Mouse (Mus musculus): ENCODE measurements around the gene Slc25a35. TPM values are rescaled to one million over a fixed set of nuclear protein-coding genes. Genes with fewer than 3 reads are reported as not detected.
A peak's percentile ranks its signal among the peaks of the same experiment; 100 is the strongest.
"Not testable (repeated sequence)": the region's sequence is repeated elsewhere in the genome, so short reads cannot be mapped to it uniquely, and the experiment has no call there.

Gene Slc25a35
- total RNA-seq (2021), result 10 to 100 TPM; 30.6 to 55.5 TPM
- long read RNA-seq, experiment 1, transcript Slc25a35-202 (5 exons, 1,828 nt), result major isoform, 33 of 40 reads
- long read RNA-seq, experiment 1, partial matches to known transcripts, result 0 of 40 reads
- long read RNA-seq, experiment 1, other reads (novel, unspliced or antisense), result 7 of 40 reads
- long read RNA-seq, experiment 2, transcript Slc25a35-202 (5 exons, 1,828 nt), result major isoform, 8 of 13 reads
- long read RNA-seq, experiment 2, partial matches to known transcripts, result 2 of 13 reads
- long read RNA-seq, experiment 2, other reads (novel, unspliced or antisense), result 3 of 13 reads

DNA sequence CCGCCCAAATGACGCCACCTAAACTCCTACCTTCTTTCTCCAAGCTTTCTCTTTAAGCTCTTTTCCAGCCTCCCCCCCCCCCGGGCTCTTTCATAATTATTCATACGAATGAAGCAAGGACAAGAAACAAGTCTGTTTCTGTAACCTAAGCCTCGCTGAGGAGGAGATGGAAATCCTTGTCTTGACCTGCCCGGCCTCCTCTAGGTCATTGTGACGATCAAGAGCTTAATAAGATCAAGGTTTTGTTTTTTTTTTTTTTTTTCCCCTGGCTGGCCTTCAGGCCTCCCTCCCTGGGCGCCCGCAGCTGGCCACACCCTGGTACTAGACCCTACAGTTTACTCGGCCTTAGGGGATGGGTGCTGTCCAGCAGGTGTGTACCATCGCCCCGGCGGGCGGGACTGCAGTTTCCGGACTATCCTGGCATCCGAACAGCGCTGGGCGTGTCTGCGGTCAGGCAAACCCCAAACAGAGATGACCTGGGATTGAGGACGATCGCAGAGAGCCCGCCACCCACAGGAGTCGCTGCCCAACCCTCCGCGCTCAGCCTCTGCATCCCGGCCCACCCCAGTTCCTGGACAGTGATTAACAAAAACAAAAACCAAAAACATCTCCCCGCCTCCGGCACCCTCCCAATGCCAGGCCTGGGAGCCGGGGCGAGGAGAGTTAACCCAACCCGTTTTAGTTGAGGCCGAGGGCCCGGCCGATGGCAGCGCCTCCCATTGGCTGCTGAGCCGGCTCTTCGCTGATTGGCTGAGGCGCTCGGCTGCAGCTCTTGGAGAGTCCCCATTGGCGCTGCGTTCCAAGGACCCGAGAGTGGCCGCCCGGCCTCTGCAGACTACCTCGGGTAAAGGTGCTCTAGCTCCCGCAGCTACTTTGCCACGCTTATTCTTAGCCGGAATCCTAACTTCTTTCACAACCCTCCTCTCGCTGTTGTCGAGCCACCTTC lies at the start of gene Slc25a35:
Gene Slc25a35 (plus strand): TSS at position 795 of the 946 bp plus-strand sequence.
- DNase-seq (ENCODE audit: low spot score in 2 of 2), result peak; percentile 85 to 87

DNA sequence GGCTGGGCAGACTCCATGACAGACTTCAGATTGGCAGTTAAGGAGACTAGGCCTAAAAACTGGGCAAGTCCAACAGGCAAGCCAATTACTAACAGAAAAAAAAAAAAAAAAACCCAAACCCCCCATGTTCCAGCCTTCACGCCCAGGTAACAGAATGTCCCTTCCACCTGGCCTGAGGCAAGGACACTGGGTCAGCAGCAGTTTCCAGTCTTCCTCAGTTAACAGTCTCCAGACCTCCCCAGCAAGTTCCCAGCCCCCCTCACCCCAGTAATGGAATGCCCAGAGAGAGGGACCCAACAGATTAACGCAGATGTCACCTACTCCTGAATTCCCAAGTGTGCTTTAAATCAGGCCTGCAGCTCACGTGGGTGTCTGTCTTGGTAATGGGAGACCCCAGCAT lies 44.7 kb upstream of the Slc25a35 start:
- DNase-seq (ENCODE audit: low spot score in 2 of 2), result no peak

DNA sequence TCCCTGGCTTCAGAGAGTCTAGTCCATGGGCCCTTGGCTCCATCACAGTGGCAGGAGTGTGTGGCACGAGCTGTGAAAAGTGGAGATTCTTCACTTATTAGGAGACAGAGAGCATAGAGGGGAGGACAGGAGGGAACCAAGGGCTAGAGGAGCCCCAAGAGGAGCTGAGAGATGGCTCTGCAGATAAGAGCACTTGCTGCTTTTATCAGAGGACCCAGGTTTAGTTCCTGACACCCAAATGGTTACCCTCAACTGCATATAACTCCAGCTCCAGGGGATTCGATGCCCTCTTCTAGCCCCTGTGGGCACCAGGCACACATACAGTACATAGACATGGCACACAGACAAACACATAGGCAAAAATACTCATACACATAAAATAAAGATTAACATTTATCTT lies 43.2 kb upstream of the Slc25a35 start:
- no peak for DNase-seq (ENCODE audit: low spot score in 2 of 2)

GRCm38 (mm10) chr11:68926981-68927380 lies 41.0 kb upstream of the Slc25a35 start, which contains the start of gene Odf4:
Gene Odf4 (minus strand): TSS chr11:68927081.
- no peak for DNase-seq (ENCODE audit: low spot score in 2 of 2)

DNA sequence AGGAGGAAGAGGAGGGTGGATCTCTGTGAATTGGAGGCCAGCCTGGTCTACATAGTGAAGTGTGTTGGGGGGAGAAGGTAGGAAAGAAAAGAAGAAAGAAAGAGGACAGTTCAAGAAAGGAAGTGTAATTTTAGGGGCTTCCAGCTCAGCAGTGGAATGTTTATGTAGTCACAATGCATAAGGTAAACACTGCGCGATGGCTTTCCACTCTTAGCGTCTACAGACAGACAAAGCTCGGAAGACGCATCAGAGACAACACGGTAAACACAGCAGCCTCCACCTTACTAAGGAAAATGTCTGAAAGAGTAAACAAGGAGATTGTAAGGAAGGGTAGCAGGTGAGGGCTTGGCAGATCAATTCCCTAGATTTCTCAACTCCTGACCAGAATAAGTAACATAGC lies 38.0 kb upstream of the Slc25a35 start:
- no peak for DNase-seq (ENCODE audit: low spot score in 2 of 2)

GRCm38 (mm10) chr11:68933885-68934507 lies 33.9 kb upstream of the Slc25a35 start:
- DNase-seq (ENCODE audit: low spot score in 2 of 2), result no peak

DNA sequence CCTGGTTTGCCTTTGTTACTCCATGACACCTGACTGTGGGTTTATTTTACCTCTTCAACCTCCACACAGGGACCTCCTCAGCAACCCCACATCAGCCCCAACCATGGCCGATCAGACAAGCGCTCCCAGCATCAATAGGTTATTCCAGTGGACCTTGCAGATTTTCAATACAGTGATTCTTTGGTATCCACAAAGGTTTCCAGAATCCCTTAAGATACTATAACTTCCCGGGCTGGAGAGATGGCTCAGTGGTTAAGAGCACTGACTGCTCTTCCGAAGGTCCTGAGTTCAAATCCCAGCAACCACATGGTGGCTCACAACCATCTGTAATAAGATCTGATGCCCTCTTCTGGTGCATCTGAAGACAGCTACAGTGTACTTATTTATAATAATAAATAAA lies 31.0 kb upstream of the Slc25a35 start:
- not testable (repeated sequence) for DNase-seq (ENCODE audit: low spot score in 2 of 2)

GRCm38 (mm10) chr11:68939451-68940304 lies 28.3 kb upstream of the Slc25a35 start:
- peak; percentile 66 to 72 for DNase-seq (ENCODE audit: low spot score in 2 of 2)

GRCm38 (mm10) chr11:68940516-68940915 lies 27.4 kb upstream of the Slc25a35 start:
- no peak for DNase-seq (ENCODE audit: low spot score in 2 of 2)

DNA sequence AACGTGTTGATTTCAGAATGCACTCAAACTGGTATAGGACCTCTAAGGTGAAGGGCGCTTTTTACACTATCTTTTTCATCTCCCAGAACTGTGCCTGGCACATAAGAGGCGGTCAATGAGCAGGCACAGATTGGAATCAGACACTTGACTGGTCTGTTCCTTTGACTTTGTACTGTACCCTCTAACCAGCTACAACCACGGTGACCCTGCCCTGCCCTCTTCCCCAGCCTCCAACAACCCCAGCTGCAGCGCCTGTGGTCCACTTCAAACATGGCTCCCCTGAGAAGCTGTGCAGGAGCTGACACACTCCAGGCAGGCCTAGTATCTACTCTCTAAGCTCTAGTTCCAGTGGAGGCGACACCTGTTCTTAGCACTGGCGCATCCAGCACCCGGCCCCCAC lies 25.2 kb upstream of the Slc25a35 start:
- DNase-seq (ENCODE audit: low spot score in 2 of 2), result no peak

GRCm38 (mm10) chr11:68945245-68945644 lies 22.7 kb upstream of the Slc25a35 start:
- no peak for DNase-seq (ENCODE audit: low spot score in 2 of 2)

DNA sequence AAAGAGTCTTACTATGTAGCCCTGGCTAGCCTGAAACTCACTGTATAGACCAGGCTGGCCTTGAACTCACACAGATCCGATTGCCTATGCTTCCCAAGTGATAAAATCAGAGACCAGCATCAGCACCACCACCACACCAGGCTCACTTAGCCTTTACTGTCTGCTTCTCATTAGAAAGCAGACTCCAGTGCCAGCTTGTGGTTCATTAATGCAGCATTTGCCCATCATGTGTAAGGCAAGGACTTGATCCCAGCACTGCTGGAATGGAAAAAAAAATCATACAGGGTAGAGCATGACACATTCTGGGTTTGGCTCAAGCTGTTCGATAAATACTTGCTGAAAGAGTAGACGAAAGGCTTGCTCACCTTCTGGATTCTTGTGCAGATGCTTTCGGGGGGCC lies 21.9 kb upstream of the Slc25a35 start:
- no peak for DNase-seq (ENCODE audit: low spot score in 2 of 2)

- no peak for DNase-seq (ENCODE audit: low spot score in 2 of 2)
Observed at GRCm38 (mm10) chr11:68946806-68947440, 21.0 kb upstream of the Slc25a35 start.

DNA sequence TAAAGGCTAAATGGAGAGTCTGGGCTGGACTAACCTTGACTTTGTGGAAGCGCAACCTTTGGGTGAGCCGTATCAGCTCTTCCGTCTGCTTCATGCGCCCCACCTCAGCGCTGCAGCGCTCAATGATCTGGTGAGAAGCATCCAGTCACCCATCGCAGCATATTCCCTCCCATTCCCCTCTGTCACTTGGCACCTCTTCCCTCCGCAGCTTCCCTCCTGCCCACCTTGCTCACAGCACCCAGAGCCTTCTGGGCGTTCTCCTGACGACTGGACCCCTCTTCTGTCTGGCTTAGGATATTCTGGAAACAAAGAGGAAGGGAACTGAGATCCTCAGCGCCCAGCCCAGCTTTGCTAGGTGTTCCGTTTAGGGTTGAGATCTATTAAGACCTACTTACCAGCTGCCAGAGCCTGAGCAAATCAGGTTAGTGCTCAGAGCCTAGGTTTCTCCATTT lies 20.4 kb upstream of the Slc25a35 start:
- DNase-seq (ENCODE audit: low spot score in 2 of 2), result no peak

DNA sequence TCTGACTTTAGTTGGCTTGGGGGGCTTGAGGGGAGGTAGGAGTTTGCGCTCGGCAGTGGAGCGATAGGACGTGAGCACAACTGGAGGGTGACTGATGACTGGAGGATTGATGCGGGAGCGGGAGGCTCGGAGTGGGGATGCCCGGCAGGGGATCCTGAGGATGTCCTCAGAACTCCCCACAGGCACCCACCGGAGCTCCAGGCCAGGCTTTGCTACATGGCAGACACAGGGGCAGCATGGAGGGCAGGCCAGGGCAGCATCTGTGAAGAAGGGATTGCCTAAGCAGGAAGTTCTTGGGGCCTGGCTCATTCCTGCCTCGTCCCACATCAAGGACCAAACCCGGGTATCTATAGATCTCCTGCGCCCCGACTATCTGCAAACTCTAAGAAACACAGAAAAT lies 14.0 kb upstream of the Slc25a35 start:
- no peak for DNase-seq (ENCODE audit: low spot score in 2 of 2)

DNA sequence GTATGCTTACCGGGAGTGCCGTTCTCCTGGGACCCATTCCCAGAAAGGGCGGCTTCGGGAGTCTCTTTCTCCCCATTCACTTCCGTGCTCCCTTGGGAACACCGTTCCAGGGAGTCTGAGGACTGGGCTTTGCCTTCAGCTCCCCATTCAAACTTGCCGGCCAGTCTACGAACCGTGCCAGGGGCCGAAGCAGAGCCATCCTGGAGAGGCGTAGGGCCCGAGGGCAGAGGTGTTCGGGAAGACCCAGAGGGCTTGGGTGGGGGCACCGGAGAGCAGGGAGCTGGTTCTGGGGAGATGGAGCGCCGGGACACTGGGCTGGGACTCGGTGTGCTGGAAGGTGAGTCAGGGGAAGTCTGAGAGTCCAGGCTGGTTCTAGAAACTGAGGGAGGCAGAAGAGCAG lies 13.5 kb upstream of the Slc25a35 start:
- no peak for DNase-seq (ENCODE audit: low spot score in 2 of 2)

GRCm38 (mm10) chr11:68955473-68955872 lies 12.5 kb upstream of the Slc25a35 start:
- no peak for DNase-seq (ENCODE audit: low spot score in 2 of 2)

DNA sequence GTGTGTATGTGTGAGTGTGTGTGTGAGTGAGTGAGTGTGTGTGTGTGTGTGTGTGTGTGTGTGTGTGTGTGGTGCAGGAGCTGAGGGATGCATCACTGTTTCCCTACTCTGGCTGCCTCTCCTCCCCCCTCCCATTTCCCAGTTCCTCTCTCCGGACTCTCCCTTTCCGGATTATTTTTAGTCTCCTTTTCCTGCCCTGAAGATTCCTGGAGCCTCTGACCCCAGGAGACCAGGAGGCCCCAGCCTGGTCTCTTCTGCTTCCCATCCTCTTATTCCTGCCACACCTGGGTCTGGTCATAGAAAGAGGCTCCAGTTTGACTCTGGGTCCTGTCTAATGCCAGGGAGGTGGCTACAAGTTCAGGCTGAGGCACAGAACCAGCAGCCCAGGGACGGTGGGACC lies 11.8 kb upstream of the Slc25a35 start:
- no peak for DNase-seq (ENCODE audit: low spot score in 2 of 2)

GRCm38 (mm10) chr11:68956697-68957096 lies 11.2 kb upstream of the Slc25a35 start:
- DNase-seq (ENCODE audit: low spot score in 2 of 2), result no peak

- DNase-seq (ENCODE audit: low spot score in 2 of 2), result no peak
Observed at GRCm38 (mm10) chr11:68957308-68957707, 10.6 kb upstream of the Slc25a35 start, which contains the start of gene Arhgef15. Gene Arhgef15 (minus strand): TSS chr11:68957480.
